Mouse (Mus musculus) limb, embryonic 14.5 days (tissue): ENCODE data around the gene Rin3. TPM values are rescaled to one million over a fixed set of nuclear protein-coding genes. Genes with fewer than 3 reads are reported as not detected.
A peak's percentile ranks its signal among the peaks of the same experiment; 100 is the strongest.

Source experiments
- ATAC-seq: fragments of 200-750 bp; cut with Nextera tagmentation; 2 replicates; pipeline ENCODE4 v1.8.0; 2017; ENCODE audit warnings: low read depth, moderate number of reproducible peaks, moderate TSS enrichment; ENCODE audit not compliant: low FRiP score
- DNase-seq: peaks from one replicate; pipeline ENCODE4 v3.0.0-alpha.2; 2015; ENCODE audit warnings: low spot score
- H3K27ac ChIP-seq: fragments of 300-500 bp; sonication (generic); replicated peaks from 2 replicates; pipeline ENCODE4 v1.5.1; 2014; ENCODE audit warnings: low read depth, mild to moderate bottlenecking, low read length, moderate library complexity, mixed read lengths
- H3K27me3 ChIP-seq: fragments of 300-500 bp; sonication (generic); 2 replicates; pipeline ENCODE4 v1.6.1; 2014; ENCODE audit warnings: low read length, mixed read lengths; ENCODE audit not compliant: control insufficient read depth, insufficient read depth
- H3K36me3 ChIP-seq: fragments of 300-500 bp; sonication (generic); 2 replicates; pipeline ENCODE4 v1.6.1; 2014; ENCODE audit warnings: mild to moderate bottlenecking, low read length, moderate library complexity, mixed read lengths; ENCODE audit not compliant: control insufficient read depth, insufficient read depth
- H3K4me1 ChIP-seq: fragments of 300-500 bp; sonication (generic); 2 replicates; pipeline ENCODE4 v1.6.1; 2014; ENCODE audit warnings: antibody characterized with exemption, low read length, mixed read lengths; ENCODE audit not compliant: control insufficient read depth, insufficient read depth
- H3K4me2 ChIP-seq: fragments of 300-500 bp; sonication (generic); replicated peaks from 2 replicates; pipeline ENCODE4 v1.6.1; 2014; ENCODE audit warnings: low read depth, mild to moderate bottlenecking, low read length, moderate library complexity; ENCODE audit not compliant: severe bottlenecking
- H3K4me3 ChIP-seq: fragments of 300-500 bp; sonication (generic); replicated peaks from 2 replicates; pipeline ENCODE4 v1.5.1; 2014; ENCODE audit warnings: low read length
- H3K9ac ChIP-seq: fragments of 300-500 bp; sonication (generic); 2 replicates; pipeline ENCODE4 v1.6.1; 2014; ENCODE audit warnings: mild to moderate bottlenecking, low read depth, low read length, moderate library complexity; ENCODE audit not compliant: severe bottlenecking
- H3K9me3 ChIP-seq: fragments of 300-500 bp; sonication (generic); 2 replicates; pipeline ENCODE4 v1.6.1; 2016; ENCODE audit warnings: low read length; ENCODE audit not compliant: control insufficient read depth
- POLR2A ChIP-seq: fragments of 200-500 bp; IDR thresholded peaks from 2 replicates; pipeline ENCODE4 v1.8.0; 2012; ENCODE audit warnings: inconsistent platforms, mild to moderate bottlenecking, moderate library complexity, borderline replicate concordance; ENCODE audit not compliant: insufficient read depth, insufficient read length; ENCODE audit errors: extremely low read depth
- WGBS: fragments of 180-500 bp; shearing (Covaris S2); extraction: QIAGEN DNeasy Blood & Tissue Kit; methylation state at CpG from one replicate; pipeline ENCODE4 v1.1.7; 2014; 5-methylcytosine and 5-hydroxymethylcytosine counted together
- polyA plus RNA-seq, 2 experiments: library from polyadenylated mRNA; depleted of rRNA in 1 of 2; stranded (reverse) in 1 of 2; unstranded in 1 of 2; fragments of >200 nt; fragmentation: Nextera tagmentation in 1 of 2; extraction: Ambion mirVana in 1 of 2; gene quantifications; 2 replicates each; pipeline versions ENCODE4 v1.2.1 to v1.2.3; 2012 to 2014

Rin3 gene
- polyA plus RNA-seq, 2 experiments: 10.0 to 10.8 TPM

DNA sequence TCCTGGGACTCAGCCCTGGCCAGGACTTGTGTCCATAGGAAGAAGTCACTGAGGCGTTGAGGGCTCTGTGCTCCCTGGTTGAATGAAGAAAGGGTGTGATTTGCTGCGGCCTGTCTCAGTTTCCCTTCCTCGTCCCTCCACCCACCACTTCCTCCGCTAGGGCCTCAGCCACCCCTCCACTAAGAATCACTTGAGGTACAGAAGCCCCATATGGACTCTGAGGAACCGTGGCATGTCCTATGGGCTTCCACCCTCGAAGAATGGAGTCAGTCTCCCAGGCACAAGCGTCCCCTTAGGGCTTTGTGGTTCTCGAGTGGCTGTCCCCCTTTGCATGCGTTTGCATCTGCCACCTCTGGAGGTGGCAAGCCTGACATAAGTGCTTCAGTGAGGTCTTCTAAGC, 100.4 kb downstream of the Rin3 start:
- WGBS: 83% methylated on average over 9 of the region's 9 CpGs
- Histone ChIP-seq H3K36me3 (peaks cover 6% of the 10 kb centered on the region; the same call in 1 of the 2 replicates), H3K4me2 (no peak overlapping the region), H3K27me3 (no peaks in the 10 kb centered on the region), H3K4me1 (no peaks in the 10 kb centered on the region), H3K9me3 (no peaks in the 10 kb centered on the region), H3K27ac (no peak overlapping the region), H3K9ac (no peak overlapping the region), H3K4me3 (no peak overlapping the region)
- DNase-seq (no peak), ATAC-seq (no peak)
- no peak for TF ChIP-seq POLR2A

GRCm38 (mm10) chr12:102384819-102385218, 102.0 kb downstream of the Rin3 start:
- ATAC-seq: peak; percentile 35; the same call in 1 of the 2 replicates
- no peak overlapping the region for H3K9ac ChIP-seq
- H3K4me1 ChIP-seq: no peaks in the 10 kb centered on the region

DNA sequence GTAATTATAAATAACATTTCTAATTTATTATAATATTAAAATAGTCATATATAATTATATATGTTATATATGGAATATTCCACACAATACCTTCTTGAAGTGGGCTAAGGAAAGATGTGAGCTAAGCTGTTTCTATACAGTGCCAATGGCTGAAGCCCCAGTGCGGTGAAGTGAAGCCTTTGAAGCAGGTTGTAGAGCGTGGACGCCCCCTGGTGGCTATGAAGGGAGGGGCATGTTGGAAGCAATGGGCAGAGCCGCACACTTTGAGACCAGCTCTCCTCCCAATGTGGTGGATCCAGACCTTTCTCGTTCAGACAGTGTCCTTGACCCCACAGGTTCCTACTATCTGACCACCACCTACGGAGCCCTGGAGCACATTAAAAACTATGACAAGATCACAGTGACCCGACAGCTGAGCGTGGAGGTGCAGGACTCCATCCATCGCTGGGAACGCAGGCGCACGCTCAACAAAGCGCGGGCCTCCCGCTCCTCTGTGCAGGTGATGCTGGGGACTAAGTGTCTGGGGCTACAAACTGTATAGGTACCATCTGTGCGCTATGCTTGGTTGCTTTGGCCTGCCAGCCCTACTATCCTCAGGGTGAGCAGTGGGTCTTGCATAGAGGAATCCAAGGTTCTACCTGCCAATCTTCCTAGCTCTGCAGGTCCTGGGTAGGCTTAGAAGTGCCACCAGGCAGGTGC, 104.5 kb downstream of the Rin3 start:
- Histone ChIP-seq H3K9me3 (no peaks in the 10 kb centered on the region), H3K4me3 (no peak overlapping the region), H3K4me2 (no peak overlapping the region), H3K36me3 (peaks cover 10% of the 10 kb centered on the region), H3K9ac (no peak overlapping the region), H3K4me1 (no peaks in the 10 kb centered on the region), H3K27ac (no peak overlapping the region), H3K27me3 (no peaks in the 10 kb centered on the region)
- ATAC-seq (peak; percentile 68; the same call in 1 of the 2 replicates), DNase-seq (peak; percentile 84)
- 48% methylated on average over 16 of the region's 16 CpGs for WGBS
- TF ChIP-seq POLR2A: no peak

More at GRCm38 (mm10) chr12:102384819-102385218, 102.0 kb downstream of the Rin3 start:
- DNase-seq: peak; percentile 53
- no peak for TF ChIP-seq POLR2A
- WGBS: 15% methylated on average over 3 of the region's 3 CpGs
- Histone ChIP-seq H3K27me3 (no peaks in the 10 kb centered on the region), H3K9me3 (no peaks in the 10 kb centered on the region), H3K4me2 (no peak overlapping the region), H3K27ac (no peak overlapping the region), H3K4me3 (no peak overlapping the region), H3K36me3 (peaks cover 10% of the 10 kb centered on the region)

GRCm38 (mm10) chr12:102390042-102390441, 107.2 kb downstream of the Rin3 start:
- Histone ChIP-seq H3K4me3 (no peak overlapping the region), H3K27ac (no peak overlapping the region), H3K9me3 (no peaks in the 10 kb centered on the region), H3K4me1 (no peaks in the 10 kb centered on the region), H3K27me3 (no peaks in the 10 kb centered on the region), H3K36me3 (peaks cover 18% of the 10 kb centered on the region), H3K4me2 (no peak overlapping the region), H3K9ac (no peak overlapping the region)
- DNase-seq: no peak
- no peak for TF ChIP-seq POLR2A
- WGBS: 34% methylated on average over 8 of the region's 8 CpGs
- no peak for ATAC-seq

DNA sequence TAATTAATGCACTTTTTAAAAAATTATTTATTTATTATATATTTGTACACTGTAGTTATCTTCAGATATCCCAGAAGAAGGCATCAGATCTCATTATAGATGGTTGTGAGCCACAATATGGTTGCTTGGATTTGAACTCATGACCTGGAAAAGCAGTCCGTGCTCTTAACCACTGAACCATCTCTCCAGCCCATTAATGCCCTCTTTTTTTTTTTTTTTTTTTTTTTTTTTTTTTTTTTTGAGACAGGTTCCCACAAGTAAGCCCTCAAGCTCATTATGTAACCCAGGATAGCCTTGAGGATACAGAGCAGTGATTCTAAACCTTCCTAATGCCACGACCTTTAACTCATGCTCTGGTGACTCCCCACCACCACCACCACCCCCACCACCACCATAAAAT, 108.3 kb downstream of the Rin3 start:
- no peaks in the 10 kb centered on the region for H3K4me1 ChIP-seq
- H3K4me3 ChIP-seq: no peak overlapping the region
- DNase-seq (no peak), ATAC-seq (no peak)
- H3K4me2 ChIP-seq: no peak overlapping the region
- H3K36me3 ChIP-seq: peaks cover 24% of the 10 kb centered on the region
- H3K27me3 ChIP-seq: no peaks in the 10 kb centered on the region
- WGBS: 77% methylated on average over 2 of the region's 2 CpGs
- H3K9me3 ChIP-seq: no peaks in the 10 kb centered on the region
- no peak for TF ChIP-seq POLR2A
- no peak overlapping the region for H3K9ac ChIP-seq
- H3K27ac ChIP-seq: no peak overlapping the region

- Histone ChIP-seq H3K4me3 (no peak overlapping the region), H3K4me1 (no peaks in the 10 kb centered on the region), H3K36me3 (peaks cover 25% of the 10 kb centered on the region), H3K27me3 (no peaks in the 10 kb centered on the region), H3K9ac (no peak overlapping the region), H3K27ac (no peak overlapping the region), H3K4me2 (no peak overlapping the region), H3K9me3 (no peaks in the 10 kb centered on the region)
- no peak for TF ChIP-seq POLR2A
- 57% methylated on average over 4 of the region's 4 CpGs for WGBS
- ATAC-seq (no peak), DNase-seq (no peak)
Measured at GRCm38 (mm10) chr12:102391982-102392381, 109.1 kb downstream of the Rin3 start.
